Mouse (Mus musculus) duodenum, adult 2 months (tissue): Measurements from ENCODE around the gene Gm8257. TPM values are rescaled to one million over a fixed set of nuclear protein-coding genes. Genes with fewer than 3 reads are reported as not detected.

ENCODE experiments used
- polyA plus RNA-seq: library from polyadenylated mRNA; depleted of rRNA; stranded (reverse); fragments of >200 nt; gene quantifications from 2 replicates; pipeline ENCODE4 v1.2.3, GENCODE M21; 2012; ENCODE audit warnings: low replicate concordance; rRNA removed

The Gm8257 gene
- polyA plus RNA-seq: not detected in 2 replicates

DNA sequence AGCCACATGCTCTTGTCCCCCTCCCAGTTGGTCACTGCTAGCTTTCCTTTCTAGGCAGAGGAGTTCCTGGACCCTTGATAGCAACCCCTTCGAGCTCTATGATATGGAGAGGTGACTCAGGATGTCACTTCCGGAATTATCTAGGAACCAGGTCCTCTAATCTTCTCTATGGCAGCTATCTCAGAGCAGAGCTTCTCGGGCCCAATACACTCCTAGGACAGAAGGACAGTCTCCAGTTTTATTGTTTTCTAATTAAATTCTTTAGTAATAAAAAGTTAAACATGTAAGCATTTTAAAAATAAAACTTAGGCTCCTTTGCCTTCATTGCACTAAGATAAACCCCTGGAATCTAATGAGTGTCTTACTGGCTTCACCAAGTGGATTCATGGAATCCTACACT is at the start of gene Gm8257:
Gene Gm8257, minus strand, starts transcription at position 101 of the 400 bp plus-strand sequence.

DNA sequence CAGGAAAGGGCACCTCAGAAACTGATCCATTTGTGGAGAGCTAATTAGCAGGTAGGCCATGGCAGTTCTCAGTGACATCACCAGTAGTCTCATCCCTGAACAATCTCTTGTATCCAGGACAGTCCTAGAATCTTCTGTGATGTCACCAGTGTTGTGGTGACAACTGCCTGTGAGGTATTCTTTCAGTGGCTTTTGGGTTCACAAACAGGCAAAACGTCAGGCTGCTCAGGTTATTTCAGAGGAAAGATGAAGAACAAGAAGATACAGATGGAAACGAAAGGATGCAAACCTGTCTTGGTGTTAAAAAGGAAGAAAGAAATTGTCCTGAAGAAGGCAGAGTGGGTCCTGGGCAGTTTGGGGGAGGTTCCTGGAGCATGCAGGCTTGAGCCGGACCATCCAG is 44.0 kb upstream of the Gm8257 start, which contains the start of gene Gm8267:
Gene Gm8267, minus strand, starts transcription at position 101 of the 400 bp plus-strand sequence.

DNA sequence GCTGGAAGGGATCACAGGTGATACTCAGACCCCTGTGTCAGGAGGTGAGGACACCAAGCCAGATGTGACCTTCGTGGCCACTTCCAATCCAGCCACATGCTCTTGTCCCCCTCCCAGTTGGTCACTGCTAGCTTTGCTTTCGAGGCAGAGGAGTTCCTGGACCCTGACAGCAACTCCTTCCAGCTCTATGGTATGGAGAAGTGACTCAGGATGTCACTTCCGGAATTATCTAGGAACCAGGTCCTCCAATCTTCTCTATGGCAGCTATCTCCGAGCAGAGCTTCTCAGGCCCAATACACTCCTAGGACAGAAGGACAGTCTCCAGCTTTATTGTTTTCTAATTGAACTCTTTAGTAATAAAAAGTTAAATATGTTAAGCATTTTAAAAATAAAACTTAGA is 78.5 kb downstream of the Gm8257 start, which contains the start of gene Gm5624:
Gene Gm5624, minus strand, starts transcription at position 202 of the 400 bp plus-strand sequence.

Other genes starting within 250 kb of the Gm8257 start
- not detected in 2 replicates for gene BC061237, start 214.0 kb downstream of the Gm8257 start, polyA plus RNA-seq
- not detected in 2 replicates for gene Gm17093, start 188.2 kb downstream of the Gm8257 start, polyA plus RNA-seq
- not detected in 2 replicates for gene Gm8247, start 123.3 kb downstream of the Gm8257 start, polyA plus RNA-seq
- not detected in 2 replicates for gene Gm5624, start 78.5 kb downstream of the Gm8257 start, polyA plus RNA-seq
- gene Gm8267, start 43.9 kb upstream of the Gm8257 start, polyA plus RNA-seq: not detected in 2 replicates
- 0.08 and 0.70 TPM in 2 replicates for gene Ptgdr, start 152.9 kb upstream of the Gm8257 start, polyA plus RNA-seq